Mouse (Mus musculus): ENCODE data around the gene Sh2b3.

DNA sequence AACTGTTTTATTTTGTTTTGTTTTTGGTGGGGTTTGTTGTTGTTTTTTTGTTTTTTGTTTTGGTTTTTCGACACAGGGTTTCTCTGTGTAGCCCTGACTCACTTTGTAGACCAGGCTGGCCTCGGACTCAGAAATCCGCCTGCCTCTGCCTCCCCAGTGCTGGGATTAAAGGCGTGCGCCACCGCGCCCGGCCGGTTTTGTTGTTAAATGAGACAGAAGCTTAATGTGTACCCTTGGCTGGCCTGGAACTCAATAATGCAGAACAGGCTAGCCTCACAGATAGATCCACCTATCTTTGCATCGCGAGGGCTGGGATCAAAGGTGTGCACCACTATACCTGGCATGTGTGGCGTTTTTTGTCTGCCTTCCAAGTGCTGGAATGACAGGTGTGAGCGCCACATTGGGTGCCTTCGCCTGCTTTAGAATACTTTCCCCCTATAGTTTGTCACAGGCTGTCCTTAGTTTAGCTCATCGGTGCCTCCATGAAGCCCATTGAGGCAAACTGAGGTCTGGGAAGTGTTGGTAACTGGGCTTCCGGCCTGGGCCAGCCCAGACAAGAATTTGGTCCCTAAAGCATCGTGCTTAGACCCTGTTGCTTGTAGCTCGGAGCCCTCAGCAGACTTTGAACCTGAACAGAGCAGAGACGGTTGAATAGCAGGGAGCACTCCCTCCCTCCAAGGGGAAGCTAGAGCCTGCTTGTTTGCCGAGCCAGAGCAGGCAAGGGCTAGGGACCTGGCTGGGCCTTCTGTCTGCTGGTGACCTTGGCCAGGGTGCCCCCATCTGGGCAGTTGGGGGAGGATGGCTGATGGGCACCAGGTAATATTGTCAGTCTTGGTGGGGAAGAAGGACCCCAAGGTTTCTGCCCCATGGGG lies 12.3 kb upstream of the Sh2b3 start:
- no peak for TF ChIP-seq POLR2A (IDR thresholded peaks at IDR 0.05; ENCODE audit: borderline replicate concordance, low read depth, low read length)
- TF ChIP-seq CTCF (IDR thresholded peaks at IDR 0.05; ENCODE audit: low read depth, low read length) = no peak
